Mouse (Mus musculus): ENCODE results near the gene Amigo2.

- TF ChIP-seq CTCF (IDR thresholded peaks at IDR 0.05; ENCODE audit: control insufficient read depth, insufficient read depth, low read length) (no peak), POLR2A (IDR thresholded peaks at IDR 0.05; ENCODE audit: borderline replicate concordance, control insufficient read depth, low read depth, low read length) (no peak)
Measured at GRCm38 (mm10) chr15:97280776-97281175, 33.7 kb upstream of the Amigo2 start.
